Mouse (Mus musculus) ES-E14 (cell line): ENCODE results near the gene Kcnip1.

Experiments used
- CHD2 ChIP-seq: IDR thresholded peaks from 2 replicates; pipeline ENCODE4 v1.6.1; 2014; ENCODE audit warnings: mild to moderate bottlenecking, low read depth, low read length, inconsistent platforms
- HCFC1 ChIP-seq: IDR thresholded peaks from 2 replicates; pipeline ENCODE4 v1.6.1; 2012; ENCODE audit warnings: low read length, inconsistent platforms, borderline replicate concordance; ENCODE audit not compliant: insufficient read depth
- MAFK ChIP-seq: IDR thresholded peaks from 2 replicates; pipeline ENCODE4 v1.6.1; 2014; ENCODE audit warnings: mild to moderate bottlenecking, low read depth, low read length, inconsistent platforms; ENCODE audit not compliant: insufficient read depth
- ZNF384 ChIP-seq: IDR thresholded peaks from 2 replicates; pipeline ENCODE4 v1.6.1; 2012; ENCODE audit warnings: low read depth, low read length, inconsistent platforms

- TF ChIP-seq CHD2 (no peak), MAFK (no peak), ZNF384 (no peak), HCFC1 (no peak)
These were observed 78.7 kb downstream of the Kcnip1 start for GRCm38 (mm10) chr11:33914216-33914615.
